8 mouse cellular contexts compared by ENCODE assay signal in the genomic region with DNA sequence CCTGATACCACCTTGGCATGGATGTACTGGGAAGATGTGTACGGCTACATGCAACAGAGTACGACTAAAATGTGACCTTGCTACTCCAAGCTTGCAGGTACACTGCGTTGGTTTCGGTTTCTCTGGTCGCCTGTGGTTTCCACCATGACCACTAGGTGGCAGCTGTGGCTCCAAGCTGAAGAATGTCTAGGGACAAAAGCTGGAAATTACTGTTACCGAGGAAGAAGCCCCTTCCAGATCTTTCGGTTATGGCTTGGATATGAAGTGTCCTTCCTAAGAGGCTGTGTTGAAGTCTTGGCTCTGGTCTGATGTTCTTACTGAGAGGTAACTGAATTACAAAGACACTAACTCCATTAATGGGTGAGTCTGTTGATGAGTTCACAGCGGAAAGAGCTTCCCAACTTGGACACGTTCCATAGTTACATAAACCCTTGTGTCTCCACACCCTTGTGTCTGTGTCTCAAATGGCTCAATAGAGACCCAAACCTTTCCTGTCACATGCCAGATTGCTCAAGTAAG. TPM values are rescaled to one million over a fixed set of nuclear protein-coding genes. Genes with fewer than 3 reads are reported as not detected.
A peak's percentile ranks its signal among the peaks of the same experiment; 100 is the strongest.
DNase-seq lines count a peak whose midpoint lies in the region; ATAC-seq lines count a peak whose summit lies in the region.
"Not testable (repeated sequence)": the region's sequence is repeated elsewhere in the genome, so short reads cannot be mapped to it uniquely, and the experiment has no call there.

No protein-coding gene starts in this region.

- H3K27me3 ChIP-seq in embryonic facial prominence, embryonic 12.5 days; intestine, embryonic 16.5 days (replicated peaks; ENCODE audit: control insufficient read depth, insufficient read depth, low read length): not testable (repeated sequence)

- not testable (repeated sequence) for ATAC-seq in embryonic facial prominence, embryonic 12.5 days (ENCODE audit: insufficient number of reproducible peaks, insufficient read depth, low FRiP score, low TSS enrichment)
- ATAC-seq in intestine, embryonic 16.5 days: peak; percentile 81; the same call in 1 of the 2 replicates
- peak; percentile 97 for ATAC-seq in megakaryocyte, adult 5-6 weeks (ENCODE audit: poor library complexity, severe bottlenecking)

- peak overlapping the region; percentile 40 for H3K4me2 ChIP-seq in embryonic facial prominence, embryonic 12.5 days (replicated peaks)
- peak overlapping the region; percentile 55 for H3K4me2 ChIP-seq in intestine, embryonic 16.5 days (ENCODE audit: low read depth, low read length)

- peak overlapping the region; percentile 21; the same call in 1 of the 2 replicates for H3K4me3 ChIP-seq in embryonic facial prominence, embryonic 12.5 days
- H3K4me3 ChIP-seq in intestine, embryonic 16.5 days (ENCODE audit: low read length): peak overlapping the region; percentile 40

- H3K4me1 ChIP-seq in embryonic facial prominence, embryonic 12.5 days; intestine, embryonic 16.5 days (ENCODE audit: control insufficient read depth, insufficient read depth, low read length): not testable (repeated sequence)

- H3K9ac ChIP-seq in embryonic facial prominence, embryonic 12.5 days: not testable (repeated sequence)
- H3K9ac ChIP-seq in intestine, embryonic 16.5 days (ENCODE audit: low read depth, low read length): peak overlapping the region; percentile 55

- DNase-seq in 3T3-L1 (ENCODE audit: low read depth, low spot score): peak; percentile 69
- DNase-seq in adrenal gland, postnatal 10 days: peak; percentile 46
- DNase-seq in heart, adult 8-10 months (ENCODE audit: low spot score): peak; percentile 69
- peak; percentile 39 to 67 for DNase-seq in left cerebral cortex, adult 9 months (ENCODE audit: low spot score in 2 of 2)
- DNase-seq in retina, postnatal 1 day: peak; percentile 58

- not testable (repeated sequence) for H3K9me3 ChIP-seq in embryonic facial prominence, embryonic 12.5 days; intestine, embryonic 16.5 days (ENCODE audit: control insufficient read depth, low read length)

- not testable (repeated sequence) for H3K36me3 ChIP-seq in embryonic facial prominence, embryonic 12.5 days; intestine, embryonic 16.5 days (ENCODE audit: control insufficient read depth, insufficient read depth, low read length)

- WGBS in embryonic facial prominence, embryonic 12.5 days: 32% methylated on average over 7 of the region's 9 CpGs
- WGBS in intestine, embryonic 16.5 days: 24% methylated on average over 7 of the region's 9 CpGs

- H3K27ac ChIP-seq in embryonic facial prominence, embryonic 12.5 days; intestine, embryonic 16.5 days (ENCODE audit: low read length): not testable (repeated sequence)

RNA-seq across cellular contexts. Expression of a gene that starts 44.5 kb away (rescaled TPM):
- total RNA-seq in adrenal gland, postnatal 10 days (2021): 10 to 100 TPM; 11.2 to 11.5 TPM
- polyA plus RNA-seq in embryonic facial prominence, embryonic 12.5 days (2016; fragmentation: Nextera tagmentation; extraction: Ambion mirVana): 43.0 and 43.3 TPM in 2 replicates
- 1 to 10 TPM; 3.5 to 3.7 (median 3.6) TPM for total RNA-seq in heart, adult 8-10 months (2022)
- 11.6 and 14.4 TPM in 2 replicates for polyA plus RNA-seq in intestine, embryonic 16.5 days (2015; fragmentation: Nextera tagmentation; extraction: Ambion mirVana)
- 11.7 and 12.1 TPM in 2 replicates for total RNA-seq in megakaryocyte, adult 5-6 weeks (2015)
- 13.4 and 13.8 TPM in 2 replicates for total RNA-seq in megakaryocyte, adult 5-6 weeks (2017)
